Mouse (Mus musculus) B cell, adult 67 days (primary cell): ENCODE measurements around the gene Wdr26. TPM values are rescaled to one million over a fixed set of nuclear protein-coding genes. Genes with fewer than 3 reads are reported as not detected.

ENCODE experiments used
- total RNA-seq, 2 experiments: library from RNA; stranded (reverse); gene quantifications; 4 replicates each; pipeline ENCODE4 v1.2.4; 2023

Gene Wdr26
- 100 to 1,000 TPM; 266 to 288 TPM for total RNA-seq

GRCm38 (mm10) chr1:181211920-181212633 lies at the start of gene Wdr26:
Gene Wdr26 (minus strand): TSS chr1:181212001.

GRCm38 (mm10) chr1:181143950-181144836 lies 67.6 kb downstream of the Wdr26 start, which contains the start of the genes Nvl and Cnih4:
Gene Nvl (minus strand): TSS chr1:181144204.
Gene Cnih4 (plus strand): TSS chr1:181144693.

Other genes with a start within 250 kb of the Wdr26 start
- gene Ephx1, start 191.1 kb downstream of the Wdr26 start, total RNA-seq: 10 to 100 TPM; 94.8 to 96.5 TPM
- gene 9130409I23Rik, start 160.8 kb downstream of the Wdr26 start, total RNA-seq: not detected
- 10 to 100 TPM; 30.5 to 35.8 TPM for gene Nvl, start 67.8 kb downstream of the Wdr26 start, total RNA-seq
- gene Cnih4, start 67.3 kb downstream of the Wdr26 start, total RNA-seq: 10 to 100 TPM; 22.7 to 28.5 TPM
- not detected for gene Cnih3, start 140.6 kb upstream of the Wdr26 start, total RNA-seq